Mouse (Mus musculus): ENCODE measurements around the gene Efna4.

Efna4 gene

GRCm38 (mm10) chr3:89337721-89338578 lies at the start of gene Efna4:
Gene Efna4, minus strand, starts transcription at chr3:89338028.
- peak; percentile 79 for DNase-seq (ENCODE audit: low spot score)

- no peak for DNase-seq (ENCODE audit: low spot score)
Observed at GRCm38 (mm10) chr3:89386438-89387420, 48.9 kb upstream of the Efna4 start.

DNA sequence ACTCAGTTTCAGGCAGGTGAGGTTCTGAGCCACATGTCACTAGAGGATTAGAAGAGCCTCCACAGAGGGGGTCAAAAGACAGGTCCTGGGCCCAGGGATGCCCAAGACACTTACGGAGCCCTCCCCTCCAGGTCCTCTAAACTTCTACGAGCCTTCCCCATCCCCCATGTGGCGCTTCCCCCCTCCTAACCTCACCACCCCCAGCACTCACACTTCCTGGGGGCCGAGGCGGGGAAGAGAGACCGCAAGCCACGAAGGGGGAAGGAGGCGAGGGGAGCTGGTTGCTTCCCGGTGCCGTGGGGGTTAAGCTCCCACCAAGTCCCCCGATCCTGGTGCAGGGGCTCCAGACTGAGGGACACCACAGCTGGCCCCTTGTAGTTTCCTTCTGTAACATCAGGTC lies 47.6 kb upstream of the Efna4 start:
- no peak for DNase-seq (ENCODE audit: low spot score)

DNA sequence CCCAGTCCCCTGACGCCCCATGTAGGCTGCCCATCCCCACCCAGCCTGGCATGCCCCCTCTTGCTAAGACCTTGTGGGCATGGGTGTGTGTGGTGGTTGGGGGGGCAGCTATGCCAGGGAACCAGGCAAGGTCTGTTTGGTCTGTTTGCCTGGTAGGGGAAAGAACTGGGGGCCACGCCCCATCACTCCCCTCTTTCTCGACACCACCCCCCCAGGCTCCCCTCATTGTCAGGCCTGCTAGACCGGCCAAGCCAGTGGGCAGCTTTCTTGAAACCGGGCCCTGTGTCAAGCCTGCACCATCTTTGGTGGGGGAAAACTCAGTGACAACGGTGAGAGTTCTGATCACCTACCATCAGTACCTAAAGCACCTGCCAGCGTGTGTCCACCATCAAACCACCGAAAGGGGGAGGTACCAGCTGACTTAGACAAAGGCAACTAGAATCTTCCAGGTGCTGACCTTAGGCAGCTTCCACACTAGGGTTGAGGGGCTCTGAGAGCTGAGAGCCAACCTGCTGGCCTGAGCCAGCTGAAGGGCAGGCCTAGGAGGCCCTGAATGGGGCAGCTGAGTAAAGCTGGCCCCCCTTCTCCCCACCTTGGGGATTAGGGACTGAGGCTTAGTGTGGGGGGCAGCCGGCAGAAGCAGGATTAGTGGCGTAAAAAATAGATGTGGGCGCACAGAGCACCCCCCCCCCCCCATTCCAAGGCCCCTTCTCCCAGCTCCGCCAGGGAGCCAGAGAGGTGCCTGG lies 46.7 kb upstream of the Efna4 start:
- DNase-seq (ENCODE audit: low spot score): no peak

- no peak for DNase-seq (ENCODE audit: low spot score)
Observed at GRCm38 (mm10) chr3:89383651-89384255, 45.9 kb upstream of the Efna4 start.

DNA sequence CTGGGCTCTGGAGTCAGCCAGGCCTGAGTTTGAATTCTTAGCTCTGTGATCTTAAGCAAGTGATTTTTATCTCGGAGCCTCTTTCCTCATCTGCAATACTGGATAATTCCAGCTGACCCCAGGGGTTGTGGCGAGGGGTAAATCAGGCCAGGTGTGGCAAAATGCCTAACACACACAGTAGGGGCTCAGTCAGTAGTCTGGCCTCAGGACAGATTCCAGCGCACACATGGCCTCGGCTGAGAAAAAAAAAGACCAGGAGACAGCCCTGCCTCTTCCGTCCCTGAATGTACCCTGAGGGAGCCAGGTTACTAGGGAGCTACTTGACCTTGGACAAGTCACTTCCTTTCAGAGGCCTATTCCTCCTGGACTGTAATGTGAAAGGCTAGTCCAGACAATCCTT lies 45.1 kb upstream of the Efna4 start:
- no peak for DNase-seq (ENCODE audit: low spot score)

- no peak for DNase-seq (ENCODE audit: low spot score)
Observed at GRCm38 (mm10) chr3:89382033-89382882, 44.4 kb upstream of the Efna4 start.

DNA sequence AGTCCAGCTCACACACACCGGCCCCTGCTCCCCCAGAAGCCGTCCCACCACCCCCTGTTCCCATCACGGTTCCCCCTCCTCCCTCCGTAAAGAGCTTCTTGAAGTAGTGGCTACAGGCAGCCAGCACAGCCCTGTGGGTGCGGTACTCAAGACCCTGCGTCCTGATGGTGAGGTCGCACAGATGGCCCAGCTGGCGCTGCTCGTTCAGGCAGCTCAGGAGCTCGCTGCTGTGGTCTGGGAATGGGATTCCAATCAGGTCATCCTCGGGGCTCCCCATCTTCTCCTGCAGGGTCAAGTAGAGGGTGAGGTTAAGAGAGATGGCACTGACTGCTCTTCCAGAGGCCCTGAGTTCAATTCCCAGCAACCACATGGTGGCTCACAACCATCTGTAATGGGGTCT lies 43.4 kb upstream of the Efna4 start:
- DNase-seq (ENCODE audit: low spot score): no peak

GRCm38 (mm10) chr3:89380711-89381110 lies 42.9 kb upstream of the Efna4 start:
- no peak for DNase-seq (ENCODE audit: low spot score)

- no peak for DNase-seq (ENCODE audit: low spot score)
Observed at GRCm38 (mm10) chr3:89380291-89380690, 42.5 kb upstream of the Efna4 start.

- DNase-seq (ENCODE audit: low spot score): peak; percentile 48
Observed at GRCm38 (mm10) chr3:89379388-89380131, 41.7 kb upstream of the Efna4 start.

DNA sequence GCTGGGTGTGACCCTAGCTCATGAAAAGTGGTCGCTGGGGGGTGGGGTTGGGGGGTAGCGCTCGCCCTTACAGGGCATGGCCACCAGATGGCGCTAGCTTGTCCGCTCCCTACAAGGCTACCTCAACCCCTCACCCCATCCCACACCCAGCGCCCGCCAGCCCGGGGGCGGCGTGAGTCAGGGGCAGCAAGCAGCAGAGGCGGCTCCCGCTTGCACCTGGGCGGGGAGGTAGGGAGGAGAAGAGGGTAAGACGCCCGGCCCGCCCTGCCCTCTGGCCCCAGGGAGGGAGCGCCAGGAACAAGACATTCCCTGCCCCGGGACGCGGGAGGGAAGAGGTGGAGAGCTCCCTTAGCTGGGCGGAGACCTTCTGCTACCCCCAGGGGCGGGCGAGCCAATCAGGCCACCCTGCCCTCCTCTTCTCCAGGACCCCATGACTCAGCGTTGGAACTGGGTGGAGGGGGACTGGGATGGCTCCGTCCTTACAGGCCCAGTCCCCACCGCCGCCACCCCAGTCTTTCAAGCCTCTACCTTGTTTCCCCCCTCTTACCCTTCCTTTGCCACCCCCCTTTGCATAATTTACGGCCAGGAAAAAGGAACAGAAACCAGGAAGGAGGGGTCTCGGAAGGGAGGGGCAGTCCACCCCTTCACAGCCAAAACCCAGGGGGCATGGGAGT lies 40.7 kb upstream of the Efna4 start:
- peak; percentile 83 for DNase-seq (ENCODE audit: low spot score)

DNA sequence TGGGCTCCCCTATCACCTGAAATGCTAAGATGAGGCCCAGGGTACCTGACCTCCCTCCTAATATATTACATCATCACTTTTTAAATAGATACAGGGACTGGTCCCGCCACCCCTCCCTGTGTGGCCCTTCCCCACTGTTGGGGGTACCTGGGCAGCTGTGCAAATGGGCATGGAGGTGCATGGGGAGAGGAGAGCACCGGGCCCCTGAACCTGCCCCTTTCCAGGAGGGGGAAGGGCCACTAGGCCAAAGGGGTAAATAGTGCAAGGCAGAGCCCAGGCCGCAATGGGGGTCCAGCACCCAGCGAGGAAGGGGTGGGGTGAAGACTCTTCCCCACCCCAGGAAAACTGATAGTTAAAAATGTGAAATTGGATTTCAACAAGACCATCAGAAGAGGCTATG lies 40.0 kb upstream of the Efna4 start:
- no peak for DNase-seq (ENCODE audit: low spot score)

GRCm38 (mm10) chr3:89373581-89374231 lies 35.9 kb upstream of the Efna4 start:
- DNase-seq (ENCODE audit: low spot score): no peak

DNA sequence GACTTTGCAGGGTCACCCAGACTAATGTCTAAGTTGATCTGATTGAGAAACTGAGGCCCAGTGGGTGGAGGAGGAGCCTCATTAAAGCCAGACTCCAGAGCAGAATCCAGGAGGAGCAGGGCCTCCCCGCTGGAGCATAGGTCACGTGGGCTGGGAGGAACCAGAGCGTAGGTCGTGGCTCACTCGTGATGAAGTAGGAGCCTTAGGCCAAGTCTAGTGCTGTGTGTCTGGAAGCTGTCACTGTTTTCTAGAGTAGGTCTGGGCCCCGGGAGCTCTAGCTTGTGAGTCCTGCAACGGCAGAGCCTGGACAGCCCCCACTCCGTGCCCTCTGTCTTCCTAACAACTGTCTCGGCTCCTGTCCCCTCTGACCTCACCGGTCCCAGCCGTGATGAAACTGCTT lies 29.5 kb upstream of the Efna4 start:
- no peak for DNase-seq (ENCODE audit: low spot score)

DNA sequence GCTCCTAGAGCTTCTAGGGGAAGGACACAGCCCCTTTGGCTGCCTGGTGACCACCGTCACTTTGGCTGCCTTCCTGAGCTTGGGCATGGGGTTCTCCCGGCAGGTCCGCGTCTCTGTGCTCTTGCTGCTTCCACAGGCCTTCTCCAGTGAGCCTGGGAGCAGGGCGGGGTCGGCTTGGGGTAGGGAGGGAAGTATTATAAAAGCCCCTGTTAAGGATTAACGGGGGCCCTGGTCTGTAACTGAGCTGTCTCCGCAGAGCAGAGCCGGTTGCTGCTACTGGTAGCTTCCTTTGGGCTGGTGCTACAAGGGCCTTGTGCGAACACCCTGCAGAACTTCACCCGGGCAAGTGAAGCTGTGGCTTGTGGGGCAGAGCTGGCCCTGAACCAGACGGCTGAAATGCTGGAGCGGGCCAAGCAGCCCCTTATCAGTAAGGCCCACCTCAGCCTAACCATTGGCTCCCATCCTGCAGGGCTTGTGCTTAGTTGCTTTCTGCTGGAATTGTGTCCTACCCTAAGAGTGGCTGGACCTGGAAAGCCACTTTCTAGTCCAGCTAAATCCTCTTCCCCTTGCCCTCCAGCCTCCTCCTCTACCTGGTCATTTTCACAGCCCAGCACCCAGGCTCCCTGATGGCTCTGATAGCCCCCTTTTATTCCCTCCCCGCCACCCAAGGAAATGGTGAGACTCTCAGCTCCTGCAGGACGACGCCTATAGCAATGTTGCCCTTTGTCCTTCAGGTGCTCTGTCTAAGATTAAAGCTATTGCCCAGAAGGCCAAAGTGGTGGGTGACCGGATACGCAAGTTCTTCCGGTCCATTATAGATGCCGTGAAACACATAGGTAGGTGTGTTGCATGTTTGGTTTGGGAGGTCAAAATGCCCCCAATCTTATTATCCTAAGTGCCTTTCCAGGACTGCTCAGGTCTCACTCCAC lies 27.9 kb upstream of the Efna4 start:
- DNase-seq (ENCODE audit: low spot score): no peak

GRCm38 (mm10) chr3:89365153-89365485 lies 27.3 kb upstream of the Efna4 start, which contains the start of gene Dcst1:
Gene Dcst1, minus strand, starts transcription at chr3:89365253.
- DNase-seq (ENCODE audit: low spot score): no peak

- no peak for DNase-seq (ENCODE audit: low spot score)
Observed at GRCm38 (mm10) chr3:89364631-89365030, 26.8 kb upstream of the Efna4 start.
